Mouse (Mus musculus) limb, embryonic 14.5 days (tissue): ENCODE data around the gene Prkcq. TPM values are rescaled to one million over a fixed set of nuclear protein-coding genes. Genes with fewer than 3 reads are reported as not detected.

ENCODE experiments used
- ATAC-seq: fragments of 200-750 bp; cut with Nextera tagmentation; 2 replicates; pipeline ENCODE4 v1.8.0; 2017; ENCODE audit warnings: low read depth, moderate number of reproducible peaks, moderate TSS enrichment; ENCODE audit not compliant: low FRiP score
- DNase-seq: peaks from one replicate; pipeline ENCODE4 v3.0.0-alpha.2; 2015; ENCODE audit warnings: low spot score
- H3K27ac ChIP-seq: fragments of 300-500 bp; sonication (generic); replicated peaks from 2 replicates; pipeline ENCODE4 v1.5.1; 2014; ENCODE audit warnings: low read depth, mild to moderate bottlenecking, low read length, moderate library complexity, mixed read lengths
- H3K27me3 ChIP-seq: fragments of 300-500 bp; sonication (generic); 2 replicates; pipeline ENCODE4 v1.6.1; 2014; ENCODE audit warnings: low read length, mixed read lengths; ENCODE audit not compliant: control insufficient read depth, insufficient read depth
- H3K36me3 ChIP-seq: fragments of 300-500 bp; sonication (generic); 2 replicates; pipeline ENCODE4 v1.6.1; 2014; ENCODE audit warnings: mild to moderate bottlenecking, low read length, moderate library complexity, mixed read lengths; ENCODE audit not compliant: control insufficient read depth, insufficient read depth
- H3K4me1 ChIP-seq: fragments of 300-500 bp; sonication (generic); 2 replicates; pipeline ENCODE4 v1.6.1; 2014; ENCODE audit warnings: antibody characterized with exemption, low read length, mixed read lengths; ENCODE audit not compliant: control insufficient read depth, insufficient read depth
- H3K4me2 ChIP-seq: fragments of 300-500 bp; sonication (generic); replicated peaks from 2 replicates; pipeline ENCODE4 v1.6.1; 2014; ENCODE audit warnings: low read depth, mild to moderate bottlenecking, low read length, moderate library complexity; ENCODE audit not compliant: severe bottlenecking
- H3K4me3 ChIP-seq: fragments of 300-500 bp; sonication (generic); replicated peaks from 2 replicates; pipeline ENCODE4 v1.5.1; 2014; ENCODE audit warnings: low read length
- H3K9ac ChIP-seq: fragments of 300-500 bp; sonication (generic); 2 replicates; pipeline ENCODE4 v1.6.1; 2014; ENCODE audit warnings: mild to moderate bottlenecking, low read depth, low read length, moderate library complexity; ENCODE audit not compliant: severe bottlenecking
- H3K9me3 ChIP-seq: fragments of 300-500 bp; sonication (generic); 2 replicates; pipeline ENCODE4 v1.6.1; 2016; ENCODE audit warnings: low read length; ENCODE audit not compliant: control insufficient read depth
- POLR2A ChIP-seq: fragments of 200-500 bp; IDR thresholded peaks from 2 replicates; pipeline ENCODE4 v1.8.0; 2012; ENCODE audit warnings: inconsistent platforms, mild to moderate bottlenecking, moderate library complexity, borderline replicate concordance; ENCODE audit not compliant: insufficient read depth, insufficient read length; ENCODE audit errors: extremely low read depth
- WGBS: fragments of 180-500 bp; shearing (Covaris S2); extraction: QIAGEN DNeasy Blood & Tissue Kit; methylation state at CpG from one replicate; pipeline ENCODE4 v1.1.7; 2014; 5-methylcytosine and 5-hydroxymethylcytosine counted together
- polyA plus RNA-seq, 2 experiments: library from polyadenylated mRNA; depleted of rRNA in 1 of 2; stranded (reverse) in 1 of 2; unstranded in 1 of 2; fragments of >200 nt; fragmentation: Nextera tagmentation in 1 of 2; extraction: Ambion mirVana in 1 of 2; gene quantifications; 2 replicates each; pipeline versions ENCODE4 v1.2.1 to v1.2.3; 2012 to 2014

The Prkcq gene
- polyA plus RNA-seq (2012; rRNA removed) (1.9 and 2.5 TPM in 2 replicates), polyA plus RNA-seq (2014; fragmentation: Nextera tagmentation; extraction: Ambion mirVana) (3.6 and 3.8 TPM in 2 replicates)

DNA sequence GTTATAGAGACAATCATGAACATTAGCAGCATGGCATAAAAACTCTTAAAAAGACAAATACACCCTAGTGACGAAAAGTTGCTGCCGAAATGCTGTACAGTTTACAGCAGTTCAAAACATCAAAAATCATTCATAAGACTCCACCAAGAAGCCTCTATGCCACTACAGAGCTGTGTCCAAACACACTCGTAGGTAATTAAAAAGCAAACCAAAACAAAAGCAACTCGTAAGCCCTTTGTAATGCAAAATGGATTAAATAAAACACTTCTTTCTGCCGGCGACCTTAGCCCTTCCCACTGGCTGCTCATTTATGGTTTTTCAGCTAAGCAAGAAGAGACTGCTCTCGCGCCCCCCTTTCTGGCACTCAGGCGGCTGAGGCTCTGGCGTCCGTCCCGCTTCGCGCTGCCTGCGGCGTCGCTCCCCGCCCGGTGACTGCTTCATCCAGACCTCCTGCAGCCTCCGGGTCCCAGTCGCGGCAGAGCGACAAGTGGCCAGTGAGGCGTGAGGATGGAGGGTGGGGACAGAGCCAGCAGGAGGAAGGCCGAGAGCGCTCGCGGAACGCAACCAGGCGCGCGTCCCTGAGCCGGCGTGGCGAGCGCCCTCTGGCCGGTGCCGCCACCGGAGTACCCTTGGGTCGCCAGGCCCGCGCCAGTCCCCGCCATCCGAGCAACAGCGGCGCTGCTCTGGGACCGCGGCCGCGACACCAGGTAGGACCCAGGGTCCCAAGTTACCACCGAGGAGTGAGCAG is at the start of gene Prkcq:
TSS of gene Prkcq (plus strand) at position 355 of the 748 bp plus-strand sequence.
- ATAC-seq (peak; percentile 81), DNase-seq (peak; percentile 20)
- Histone ChIP-seq H3K4me2 (peak within 1 kb of the TSS; percentile 83), H3K27ac (no peak within 1 kb of the TSS), H3K36me3 (no peaks in the 10 kb centered on the region), H3K4me1 (no peaks in the 10 kb centered on the region), H3K4me3 (peak within 1 kb of the TSS; percentile 50), H3K27me3 (peaks cover 10% of the 10 kb centered on the region; the same call in 1 of the 2 replicates), H3K9ac (peak within 1 kb of the TSS; percentile 57), H3K9me3 (no peaks in the 10 kb centered on the region)
- WGBS = 3% methylated on average over 31 of the region's 51 CpGs
- no peak for TF ChIP-seq POLR2A

DNA sequence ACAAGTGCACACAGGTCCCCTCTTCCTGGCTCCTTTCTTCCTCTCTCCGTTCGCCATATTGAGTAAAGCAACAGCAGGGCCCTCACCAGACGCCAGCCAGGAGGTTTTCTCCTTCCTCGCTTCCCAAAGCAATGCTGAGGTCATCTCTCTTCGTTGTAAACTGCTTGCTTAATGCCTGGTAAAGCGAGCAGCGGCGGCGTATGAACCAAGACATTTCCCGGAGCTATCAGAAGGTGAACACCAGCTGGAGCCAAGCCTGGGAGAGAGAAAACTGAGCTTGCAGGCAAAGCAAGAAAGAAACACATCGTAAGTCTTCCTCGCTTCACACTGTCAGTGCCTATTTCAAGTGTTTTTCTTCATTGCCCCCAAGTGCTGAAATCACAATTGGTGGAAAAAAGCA is 41.0 kb upstream of the Prkcq start:
- WGBS = 79% methylated on average over 12 of the region's 12 CpGs
- H3K4me3 ChIP-seq = no peak overlapping the region
- no peaks in the 10 kb centered on the region for H3K27me3 ChIP-seq
- ATAC-seq (no peak), DNase-seq (no peak)
- no peak overlapping the region for H3K9ac ChIP-seq
- H3K27ac ChIP-seq = no peak overlapping the region
- no peaks in the 10 kb centered on the region for H3K4me1 ChIP-seq
- no peak for TF ChIP-seq POLR2A
- no peaks in the 10 kb centered on the region for H3K36me3 ChIP-seq
- no peaks in the 10 kb centered on the region for H3K9me3 ChIP-seq
- H3K4me2 ChIP-seq = no peak overlapping the region

DNA sequence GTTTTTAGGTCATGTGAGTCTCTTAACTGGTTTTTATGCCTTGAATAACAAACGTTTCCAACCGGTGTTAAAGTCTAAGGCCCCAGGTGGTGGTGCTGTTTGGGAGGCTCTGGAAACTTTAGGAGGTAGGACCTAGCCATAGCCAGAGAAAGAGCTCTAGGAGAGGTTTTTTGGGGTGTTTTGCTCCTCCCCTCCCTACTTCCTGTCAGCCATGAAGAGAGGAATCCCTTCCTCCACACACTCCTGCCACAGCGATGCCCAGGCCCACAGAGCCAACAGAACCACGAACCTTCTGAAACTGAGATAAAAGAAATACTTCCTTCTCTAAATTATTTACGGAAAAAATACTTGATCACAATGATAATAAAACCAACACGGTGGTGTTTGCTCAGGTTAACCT is 36.2 kb upstream of the Prkcq start:
- WGBS = 61% methylated on average over 6 of the region's 6 CpGs
- Histone ChIP-seq H3K9me3 (no peaks in the 10 kb centered on the region), H3K36me3 (no peaks in the 10 kb centered on the region), H3K27me3 (no peaks in the 10 kb centered on the region), H3K27ac (no peak overlapping the region), H3K9ac (no peak overlapping the region), H3K4me3 (no peak overlapping the region), H3K4me1 (no peaks in the 10 kb centered on the region), H3K4me2 (no peak overlapping the region)
- TF ChIP-seq POLR2A = no peak
- DNase-seq = no peak
- no peak for ATAC-seq

DNA sequence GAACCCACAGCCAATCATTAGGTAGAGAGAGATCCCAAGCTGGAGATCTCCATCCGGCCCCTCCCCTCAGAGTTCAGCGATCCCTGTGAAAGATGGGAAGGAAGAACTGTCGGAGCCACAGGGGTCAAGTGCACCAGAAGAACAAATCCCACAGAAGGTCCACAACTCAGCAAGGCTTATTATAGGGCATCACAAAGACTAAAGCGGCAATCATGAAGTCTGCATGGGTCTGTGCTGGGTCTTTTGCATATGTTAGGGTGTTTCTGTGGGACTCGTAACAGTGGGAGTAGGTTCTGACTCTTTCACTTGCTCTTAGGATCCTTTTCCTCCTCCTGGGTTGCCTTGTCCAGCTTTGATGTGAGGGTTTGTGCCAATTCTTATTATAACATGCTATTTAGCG is 33.8 kb upstream of the Prkcq start:
- no peak for DNase-seq
- H3K4me3 ChIP-seq = no peak overlapping the region
- no peaks in the 10 kb centered on the region for H3K4me1 ChIP-seq
- no peaks in the 10 kb centered on the region for H3K9me3 ChIP-seq
- TF ChIP-seq POLR2A = no peak
- ATAC-seq = no peak
- 93% methylated on average over 6 of the region's 6 CpGs for WGBS
- H3K27me3 ChIP-seq = no peaks in the 10 kb centered on the region
- no peaks in the 10 kb centered on the region for H3K36me3 ChIP-seq
- no peak overlapping the region for H3K4me2 ChIP-seq
- H3K27ac ChIP-seq = no peak overlapping the region
- no peak overlapping the region for H3K9ac ChIP-seq

DNA sequence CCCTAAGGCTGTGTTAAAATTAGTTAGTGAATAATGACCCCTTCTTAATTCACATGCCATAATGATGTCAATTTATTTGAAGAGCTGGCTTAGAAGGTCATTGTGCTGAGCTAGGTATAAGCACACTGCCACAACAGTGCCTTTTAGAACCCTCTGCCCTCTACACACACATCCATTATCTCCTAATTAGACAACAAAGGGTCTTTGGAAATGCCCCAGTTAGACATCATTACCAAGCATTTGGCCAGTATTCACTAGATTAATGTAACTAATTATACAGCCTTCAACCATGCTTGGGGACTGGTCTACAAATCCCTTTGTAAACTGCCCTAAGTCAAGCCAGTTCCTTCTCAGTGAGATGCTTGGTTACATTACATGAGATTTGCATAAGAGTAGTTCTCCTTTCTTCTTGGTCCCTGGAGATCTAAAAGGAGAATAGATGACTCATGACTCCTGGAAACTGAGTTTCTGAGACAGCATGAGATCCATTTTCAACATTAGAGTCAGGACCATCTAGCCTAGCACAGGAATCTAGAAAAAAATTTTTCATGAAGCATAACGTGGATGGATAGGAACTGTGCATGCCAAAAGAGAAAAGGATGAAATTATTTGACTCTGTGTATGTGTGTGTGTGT is 32.3 kb upstream of the Prkcq start:
- WGBS = 69% methylated on average over 1 of the region's 1 CpGs
- DNase-seq (no peak), ATAC-seq (no peak)
- H3K9ac ChIP-seq = no peak overlapping the region
- no peak overlapping the region for H3K4me3 ChIP-seq
- H3K4me2 ChIP-seq = no peak overlapping the region
- no peaks in the 10 kb centered on the region for H3K36me3 ChIP-seq
- no peaks in the 10 kb centered on the region for H3K4me1 ChIP-seq
- H3K9me3 ChIP-seq = no peaks in the 10 kb centered on the region
- no peak for TF ChIP-seq POLR2A
- H3K27me3 ChIP-seq = no peaks in the 10 kb centered on the region
- H3K27ac ChIP-seq = no peak overlapping the region
